Mouse (Mus musculus): ENCODE measurements around the gene Card9.

Gene Card9

GRCm38 (mm10) chr2:26359983-26360382, 735 bp downstream of the Card9 start:
- no peak for DNase-seq

- no peak for DNase-seq
Observed at GRCm38 (mm10) chr2:26358667-26359320, 1.9 kb downstream of the Card9 start.

- DNase-seq, result no peak
Observed at GRCm38 (mm10) chr2:26357484-26357883, 3.2 kb downstream of the Card9 start.

GRCm38 (mm10) chr2:26356678-26357077, 4.0 kb downstream of the Card9 start:
- peak; percentile 47 to 60 for DNase-seq

- peak in 1 of 2 experiments; percentile 29 for DNase-seq
Observed at GRCm38 (mm10) chr2:26356231-26356630, 4.5 kb downstream of the Card9 start.

- no peak for DNase-seq
Observed at GRCm38 (mm10) chr2:26354401-26354800, 6.3 kb downstream of the Card9 start.

GRCm38 (mm10) chr2:26353066-26353980, 7.4 kb downstream of the Card9 start:
- DNase-seq, result no peak

- DNase-seq, result peak; percentile 74 to 87
Observed at GRCm38 (mm10) chr2:26352291-26352910, 8.3 kb downstream of the Card9 start.

GRCm38 (mm10) chr2:26351358-26352290, 9.1 kb downstream of the Card9 start, which contains the start of gene Dnlz:
Gene Dnlz (minus strand): TSS chr2:26352110.
- peak; percentile 94 to 95 for DNase-seq

GRCm38 (mm10) chr2:26348241-26348640, 12.5 kb downstream of the Card9 start:
- DNase-seq, result no peak

GRCm38 (mm10) chr2:26342609-26343490, 17.9 kb downstream of the Card9 start:
- DNase-seq, result peak in 1 of 2 experiments; percentile 22

GRCm38 (mm10) chr2:26342044-26342443, 18.7 kb downstream of the Card9 start:
- DNase-seq, result no peak

GRCm38 (mm10) chr2:26341510-26341981, 19.2 kb downstream of the Card9 start:
- DNase-seq, result no peak

- no peak for DNase-seq
Observed at GRCm38 (mm10) chr2:26339204-26339551, 21.5 kb downstream of the Card9 start.

GRCm38 (mm10) chr2:26338302-26339203, 22.2 kb downstream of the Card9 start:
- DNase-seq, result no peak

GRCm38 (mm10) chr2:26330702-26331101, 30.0 kb downstream of the Card9 start:
- DNase-seq, result no peak

- DNase-seq, result no peak
Observed at GRCm38 (mm10) chr2:26330056-26330468, 30.7 kb downstream of the Card9 start.

- no peak for DNase-seq
Observed at GRCm38 (mm10) chr2:26329402-26329801, 31.3 kb downstream of the Card9 start.

- peak in 1 of 2 experiments; percentile 7 for DNase-seq
Observed at GRCm38 (mm10) chr2:26327852-26328251, 32.9 kb downstream of the Card9 start.
